Mouse (Mus musculus) monocyte, adult 2 months (primary cell): ENCODE results near the gene Phf7.

Source experiments
- DNase-seq, 2 experiments: peaks; one replicate each; pipeline ENCODE4 v3.0.0; 2022; ENCODE audit warnings: low spot score in 2 of 2, low read depth in 1 of 2

The Phf7 gene

DNA sequence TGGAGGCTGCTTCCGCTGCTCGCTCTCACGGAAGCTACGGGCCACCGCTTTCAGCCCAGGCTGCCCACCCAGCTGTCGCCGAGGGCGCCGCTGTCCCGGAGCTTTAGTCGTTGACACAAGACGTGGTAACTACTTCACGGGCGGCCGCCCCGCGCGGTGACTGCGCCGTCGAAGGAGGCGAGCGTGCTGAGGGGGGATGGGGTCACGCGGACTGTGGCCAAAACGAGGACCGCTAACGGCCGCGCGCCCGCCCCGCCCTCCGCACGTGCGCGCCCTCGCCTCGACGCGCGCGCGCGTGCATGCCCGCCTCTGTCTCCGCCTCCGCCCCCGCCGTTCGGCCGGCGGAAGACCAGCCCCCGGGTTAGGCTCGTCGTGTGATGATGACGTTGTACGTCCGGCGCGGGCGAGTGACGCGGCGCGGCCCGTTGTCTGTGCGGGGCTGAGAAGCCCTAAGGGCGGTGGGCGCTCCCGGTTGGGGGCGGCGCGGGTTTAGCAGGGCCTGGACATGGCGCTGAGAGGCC is at the start of gene Phf7, which contains the start of gene Bap1:
Gene Phf7 (minus strand): TSS at position 234 of the 521 bp plus-strand sequence.
Gene Bap1 (plus strand): TSS at position 367 of the 521 bp plus-strand sequence.
- peak; percentile 76 to 92 for DNase-seq

DNA sequence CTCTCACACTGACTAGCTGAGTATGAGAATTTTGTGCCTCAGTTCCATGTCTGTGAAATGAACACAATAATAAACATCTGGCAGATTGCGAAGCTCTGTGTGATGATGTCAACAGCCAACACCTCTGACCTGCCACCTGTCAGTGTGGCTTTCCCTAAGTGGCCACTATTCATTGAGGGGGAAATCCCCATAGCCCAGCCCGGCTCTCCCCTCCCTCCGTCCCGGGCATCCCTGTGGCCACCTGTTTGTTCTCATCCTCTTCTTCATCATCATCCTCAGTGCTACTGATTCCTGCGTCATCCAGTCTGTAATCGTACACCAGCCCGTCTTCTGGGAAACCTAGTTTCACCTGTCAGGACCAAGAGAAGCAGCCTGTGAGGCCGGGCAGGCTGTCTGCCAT is 34.6 kb upstream of the Phf7 start:
- DNase-seq, result no peak

DNA sequence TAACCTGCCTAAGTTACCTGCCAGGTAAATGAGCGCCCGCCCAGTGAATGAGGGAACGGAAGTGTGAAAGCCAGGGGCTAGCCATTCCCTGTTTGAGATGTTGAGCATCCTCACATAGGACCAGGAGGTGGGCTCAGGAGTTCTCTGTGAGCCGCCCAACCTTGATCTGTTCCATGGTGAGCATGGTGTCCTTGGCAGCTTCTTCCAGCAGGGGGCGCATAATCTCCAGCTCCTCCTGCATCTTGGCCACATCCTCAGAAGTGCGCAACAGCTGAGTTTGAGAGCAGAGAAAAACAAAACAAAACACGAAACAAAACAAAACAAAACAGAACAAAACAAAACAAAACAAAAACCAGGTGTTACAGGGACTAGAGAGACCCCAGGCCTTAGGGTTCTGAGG is 21.0 kb upstream of the Phf7 start:
- DNase-seq, result peak in 1 of 2 experiments; percentile 56

DNA sequence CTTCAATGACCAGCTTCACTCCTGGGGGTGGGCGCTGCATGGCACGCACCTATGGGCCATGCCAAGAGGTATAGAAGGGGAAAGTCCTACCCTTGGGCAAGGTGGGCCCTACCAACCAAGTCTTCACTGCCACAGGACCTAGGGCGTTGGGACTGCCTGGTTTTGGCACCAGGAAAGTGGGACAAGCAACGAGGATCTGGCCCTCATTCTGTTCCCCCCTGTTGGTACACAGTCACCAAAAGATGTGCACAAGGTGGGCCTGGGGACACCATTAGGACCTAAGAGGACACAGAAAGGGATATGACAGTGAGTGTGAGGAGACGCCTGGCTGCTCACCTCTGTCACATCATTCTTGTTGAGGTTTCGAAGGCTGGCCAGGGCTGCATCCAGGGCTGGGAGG is 20.0 kb upstream of the Phf7 start:
- DNase-seq, result no peak

DNA sequence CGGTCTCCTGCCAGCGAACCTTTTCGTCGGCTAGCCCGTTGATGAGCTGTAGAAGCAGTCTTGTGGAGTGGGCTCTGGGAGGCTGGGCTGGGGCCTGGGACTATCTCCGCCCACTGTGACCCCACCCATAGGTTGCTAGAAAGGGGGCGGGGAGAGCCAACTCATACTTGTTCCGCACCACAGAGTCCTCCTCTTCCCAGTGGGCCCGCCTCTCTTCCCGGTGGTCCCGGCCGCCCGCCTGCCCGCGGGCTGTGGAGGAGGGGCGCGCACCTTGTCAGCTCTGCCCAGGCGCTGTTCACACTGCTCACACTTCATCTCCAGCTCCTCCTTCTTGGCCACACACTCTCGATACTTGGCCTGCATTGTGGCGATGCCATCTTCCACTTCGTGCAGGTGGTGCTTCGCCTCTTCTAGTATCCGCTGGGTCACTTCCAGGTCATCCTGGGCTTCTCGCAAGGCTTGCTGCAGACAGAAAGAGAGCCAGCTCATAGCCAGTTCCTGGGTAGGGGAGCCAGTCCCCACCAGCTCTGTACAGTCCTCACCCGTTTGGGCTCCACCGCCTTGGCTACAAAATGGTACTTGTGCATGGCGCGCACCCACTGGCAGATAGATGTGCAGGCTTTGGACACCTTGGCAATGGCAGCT is 18.5 kb upstream of the Phf7 start:
- DNase-seq, result no peak

DNA sequence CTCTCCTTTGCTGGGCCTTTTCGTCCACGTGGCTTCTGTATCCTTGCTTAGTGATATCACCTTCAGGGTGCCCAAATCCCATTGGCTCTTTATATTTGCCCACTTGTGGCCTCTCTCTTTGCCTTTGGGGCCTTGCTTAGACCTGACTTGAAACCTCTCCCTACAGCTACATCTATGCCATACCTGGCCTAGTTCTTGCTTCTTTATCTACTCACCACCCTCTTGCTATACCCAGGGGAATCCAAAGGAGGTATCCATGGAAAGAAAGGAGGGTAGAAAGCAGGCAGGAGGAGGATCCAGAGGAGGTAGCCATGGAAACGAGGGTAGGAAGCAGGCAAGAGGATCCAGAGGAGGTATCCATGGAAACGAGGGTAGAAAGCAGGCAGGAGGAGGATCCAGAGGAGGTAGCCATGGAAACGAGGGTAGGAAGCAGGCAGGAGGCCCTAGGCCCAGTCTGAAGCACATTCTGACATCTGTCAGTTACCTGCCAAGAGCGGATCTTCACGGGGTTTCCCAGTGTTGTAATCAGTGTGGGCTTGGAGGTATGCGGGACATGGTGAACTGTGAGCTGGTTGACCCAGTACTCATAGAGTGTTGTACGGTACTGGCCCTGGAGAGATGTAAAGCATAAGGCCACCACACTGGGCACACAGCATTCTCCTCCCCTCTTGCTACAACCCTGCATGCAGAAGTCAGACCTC is 17.3 kb upstream of the Phf7 start:
- no peak for DNase-seq

DNA sequence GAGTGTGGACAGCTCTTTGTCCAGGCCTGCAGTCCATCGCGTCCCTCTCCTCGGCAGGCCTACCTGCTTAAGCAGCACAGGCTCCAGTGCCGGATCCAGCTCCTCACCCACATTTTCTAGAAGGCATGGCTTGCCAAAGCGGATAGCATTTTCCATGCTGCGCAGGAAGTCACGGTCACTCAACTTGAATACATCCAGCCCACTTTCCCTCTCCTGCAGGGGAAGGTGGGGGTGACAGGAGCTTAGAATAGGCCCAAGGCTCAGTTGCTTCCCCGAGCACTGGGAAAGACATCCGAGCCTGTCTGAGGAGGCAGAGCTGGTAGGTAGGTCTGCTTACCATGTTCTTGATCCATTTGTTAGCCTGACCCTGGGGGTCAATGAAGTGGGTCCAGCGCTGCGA is 16.5 kb upstream of the Phf7 start:
- no peak for DNase-seq

DNA sequence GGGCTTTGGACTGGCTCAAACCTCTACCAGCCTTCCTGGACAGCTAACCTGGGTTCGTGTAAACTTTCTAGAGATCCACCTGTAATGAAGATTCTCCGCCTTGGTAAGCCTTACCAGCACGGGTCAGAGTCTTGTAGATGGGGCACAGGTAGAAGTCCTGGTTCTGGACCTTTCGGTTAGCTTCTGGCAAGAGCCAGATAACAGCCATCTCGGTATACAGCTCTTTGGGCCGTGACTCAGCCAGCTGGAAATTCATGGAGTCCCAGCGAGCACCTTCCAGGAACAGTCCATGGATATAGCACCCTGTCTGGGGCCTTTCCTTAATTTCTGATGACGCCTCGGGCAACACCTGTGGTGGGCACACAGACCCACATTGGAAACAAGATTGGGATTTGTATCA is 9.8 kb upstream of the Phf7 start:
- DNase-seq, result no peak

DNA sequence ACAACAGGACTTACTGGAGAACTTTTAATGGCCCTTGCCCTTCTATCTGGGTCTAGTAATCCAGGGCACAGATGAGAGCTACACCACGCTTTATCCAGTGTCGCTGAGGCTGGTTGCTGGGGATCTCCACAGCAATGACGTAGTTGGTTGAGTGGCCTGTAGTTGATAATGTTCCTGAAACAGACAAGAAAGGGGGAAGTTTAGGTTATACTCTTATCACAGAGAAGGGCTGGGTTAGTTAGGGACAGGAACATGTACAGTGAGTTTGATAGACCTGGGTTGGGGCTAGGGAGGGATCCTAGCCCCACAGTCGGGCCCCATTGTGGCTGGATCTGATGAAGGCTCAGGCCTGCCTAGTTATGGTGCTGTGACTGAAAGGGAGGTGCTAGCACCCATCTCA is 9.3 kb upstream of the Phf7 start:
- DNase-seq, result no peak

DNA sequence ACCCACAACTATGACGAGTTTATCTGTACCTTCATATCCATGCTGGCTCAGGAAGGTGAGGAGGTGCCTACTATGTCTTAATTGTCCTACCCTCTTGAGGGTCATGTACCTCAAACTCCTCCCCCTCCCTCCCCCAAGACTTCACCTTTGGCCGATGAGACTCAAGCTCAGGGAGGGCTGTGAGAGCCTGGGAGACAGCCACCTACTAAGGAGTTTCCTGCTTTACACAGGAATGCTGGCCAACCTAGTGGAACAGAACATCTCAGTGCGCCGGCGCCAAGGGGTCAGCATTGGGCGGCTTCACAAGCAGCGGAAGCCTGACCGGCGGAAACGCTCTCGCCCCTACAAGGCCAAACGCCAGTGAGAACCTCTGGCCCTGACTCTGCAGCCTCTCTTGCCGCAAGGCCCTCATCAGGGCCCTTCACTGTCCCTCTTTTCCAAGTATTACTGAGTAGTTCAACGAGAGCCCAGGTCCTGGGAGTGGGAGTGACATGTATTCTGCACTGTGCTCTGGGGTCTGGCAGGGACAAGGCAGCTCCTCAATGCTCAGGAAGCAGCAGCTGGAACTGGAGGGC is 7.4 kb upstream of the Phf7 start:
- no peak for DNase-seq

DNA sequence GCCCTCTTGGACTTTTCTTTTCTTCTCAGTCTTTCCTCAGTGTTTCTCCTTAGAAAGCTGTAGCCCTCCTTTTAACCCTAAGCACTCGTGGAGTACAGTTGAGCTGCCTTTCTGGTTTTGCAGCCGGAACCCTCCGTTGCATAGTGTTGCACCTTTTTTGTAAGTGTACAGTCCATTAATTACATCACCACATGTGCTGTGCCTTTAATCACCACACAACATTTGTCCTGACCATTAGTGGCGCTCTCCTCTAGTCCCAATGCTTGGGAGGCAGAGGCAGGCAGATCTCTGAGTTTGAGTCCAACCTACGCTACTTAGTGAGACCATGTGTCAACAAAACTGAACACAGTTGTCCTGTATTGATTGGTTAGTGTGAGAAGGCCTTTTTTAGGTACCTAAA is 974 bp upstream of the Phf7 start:
- no peak for DNase-seq

DNA sequence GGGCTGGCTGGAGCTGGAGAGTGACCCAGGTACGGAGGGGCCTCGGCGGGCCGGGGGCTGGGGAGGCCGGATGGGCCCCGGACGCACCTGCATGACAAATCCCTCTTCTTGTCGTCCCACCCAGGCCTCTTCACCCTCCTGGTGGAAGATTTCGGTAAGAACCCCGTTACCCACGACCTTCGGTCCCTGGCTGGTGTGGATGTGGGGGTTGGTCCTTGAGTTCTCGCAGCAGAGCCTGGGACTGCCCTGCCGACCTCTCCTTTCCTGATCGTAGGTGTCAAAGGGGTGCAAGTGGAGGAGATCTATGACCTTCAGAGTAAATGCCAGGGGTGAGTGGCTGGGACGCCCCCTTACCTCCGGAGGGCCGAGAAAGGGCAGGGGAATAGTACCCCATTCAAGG is 509 bp upstream of the Phf7 start:
- DNase-seq, result no peak

DNA sequence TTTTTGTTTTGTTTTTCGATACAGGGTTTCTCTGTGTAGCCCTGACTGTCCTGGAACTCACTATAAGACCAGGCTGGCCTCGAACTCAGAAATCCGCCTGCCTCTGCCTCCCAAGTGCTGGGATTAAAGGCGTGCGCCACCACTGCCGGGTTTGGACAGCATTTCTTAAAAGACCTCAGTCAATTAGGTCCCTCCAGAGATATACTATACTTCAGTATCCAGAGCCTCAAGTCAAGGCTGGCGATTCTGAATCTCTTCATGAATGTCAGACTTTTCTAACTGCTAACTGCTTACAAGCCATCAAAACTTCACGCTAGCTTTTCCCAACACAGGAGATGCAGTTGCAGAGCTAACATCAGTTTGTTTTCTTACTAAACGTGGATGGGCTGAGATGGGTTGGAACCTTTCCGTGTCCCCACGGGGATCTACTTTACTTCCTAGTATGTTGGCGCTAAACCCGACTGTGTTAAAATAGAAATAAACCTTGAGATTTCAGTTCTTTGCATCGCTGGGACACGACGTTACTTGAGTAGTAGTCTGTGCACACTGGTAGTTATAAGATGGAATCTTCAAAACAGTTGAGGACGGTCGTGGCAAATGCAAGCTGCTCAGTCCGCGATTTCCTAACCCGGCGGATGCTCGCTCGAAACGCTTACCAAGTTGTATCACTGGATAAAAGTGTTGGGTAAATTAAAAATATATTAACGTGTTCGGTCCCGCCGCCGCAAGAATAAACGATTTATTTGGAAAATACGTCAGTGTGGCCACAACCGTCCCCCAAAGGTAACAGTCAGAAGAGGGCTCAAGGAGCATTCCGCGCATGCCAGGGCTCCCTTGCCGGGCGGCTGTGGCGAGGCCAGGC is 664 bp downstream of the Phf7 start:
- no peak for DNase-seq

DNA sequence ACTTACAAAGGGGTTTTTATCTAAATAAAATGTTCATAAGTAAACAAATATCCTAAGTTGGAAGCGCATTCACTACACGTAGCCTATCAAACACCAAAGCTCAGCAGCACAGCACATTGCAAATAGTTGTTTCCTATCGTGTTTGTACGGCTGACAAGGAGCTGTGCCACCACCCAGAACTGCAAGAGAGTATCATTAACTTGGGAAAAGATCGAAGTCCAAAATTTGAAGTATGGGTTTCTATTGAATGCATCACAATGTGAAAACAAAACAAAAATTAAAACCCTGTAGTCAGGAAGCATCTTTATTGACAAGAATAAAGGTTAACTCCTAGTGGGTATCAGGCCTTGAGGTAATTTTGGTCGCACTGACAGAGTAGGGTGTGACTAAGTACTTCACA is 2.7 kb downstream of the Phf7 start:
- DNase-seq, result no peak

DNA sequence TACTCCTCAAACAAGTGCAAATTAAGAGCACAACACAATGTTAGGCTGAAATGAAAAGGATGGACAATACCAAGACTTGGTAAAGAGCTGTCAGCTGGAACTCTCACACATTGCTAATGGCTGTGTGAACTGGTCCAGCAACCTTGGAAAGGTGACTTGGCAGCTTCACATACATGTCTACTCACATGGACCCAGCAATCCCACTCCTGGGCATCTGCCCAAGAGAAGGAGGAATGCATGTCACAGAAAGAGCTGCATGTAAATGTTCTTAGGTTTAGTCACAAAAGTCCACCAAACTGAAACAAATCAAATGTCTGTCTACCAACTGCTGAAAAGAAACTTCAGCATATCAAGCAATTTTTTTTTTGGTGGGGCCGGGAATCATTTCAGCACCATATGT is 5.2 kb downstream of the Phf7 start:
- DNase-seq, result no peak

DNA sequence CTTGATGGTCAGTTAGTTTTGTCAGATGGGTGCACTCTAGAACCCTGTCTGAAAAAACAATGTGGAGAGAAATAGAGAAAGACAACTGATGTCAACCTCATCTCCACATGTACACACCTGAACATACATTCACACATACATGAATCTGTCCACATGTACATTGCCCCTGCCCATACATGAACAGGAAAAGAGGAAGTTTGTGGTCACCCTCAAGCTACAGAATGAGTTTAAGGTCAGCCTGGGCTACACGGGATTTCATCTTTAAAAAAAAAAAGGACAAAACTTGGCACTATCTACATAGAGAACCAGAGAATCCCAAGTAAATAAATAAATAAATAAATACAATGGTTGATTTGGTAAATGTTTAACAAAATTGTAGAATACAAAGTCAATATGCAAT is 6.3 kb downstream of the Phf7 start:
- no peak for DNase-seq

DNA sequence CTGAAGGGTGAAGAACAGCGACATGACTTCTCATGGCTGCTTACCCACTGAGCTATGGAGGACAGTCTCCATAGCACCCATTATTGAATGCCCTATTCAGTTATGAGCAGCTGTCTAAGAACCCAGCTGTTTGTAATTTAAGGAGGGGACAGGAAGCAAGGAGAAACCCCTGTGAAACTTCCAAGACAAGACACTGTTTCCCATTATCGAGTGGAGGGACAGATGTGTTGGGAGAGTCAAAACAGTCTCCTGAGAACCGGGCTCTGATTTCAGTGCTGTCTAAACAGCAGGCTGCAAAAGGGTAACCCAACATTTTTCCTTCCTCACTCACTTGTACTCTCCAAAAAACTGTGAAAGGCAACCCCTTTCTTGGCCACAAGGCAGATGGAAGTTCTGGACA is 10.6 kb downstream of the Phf7 start:
- DNase-seq, result no peak

DNA sequence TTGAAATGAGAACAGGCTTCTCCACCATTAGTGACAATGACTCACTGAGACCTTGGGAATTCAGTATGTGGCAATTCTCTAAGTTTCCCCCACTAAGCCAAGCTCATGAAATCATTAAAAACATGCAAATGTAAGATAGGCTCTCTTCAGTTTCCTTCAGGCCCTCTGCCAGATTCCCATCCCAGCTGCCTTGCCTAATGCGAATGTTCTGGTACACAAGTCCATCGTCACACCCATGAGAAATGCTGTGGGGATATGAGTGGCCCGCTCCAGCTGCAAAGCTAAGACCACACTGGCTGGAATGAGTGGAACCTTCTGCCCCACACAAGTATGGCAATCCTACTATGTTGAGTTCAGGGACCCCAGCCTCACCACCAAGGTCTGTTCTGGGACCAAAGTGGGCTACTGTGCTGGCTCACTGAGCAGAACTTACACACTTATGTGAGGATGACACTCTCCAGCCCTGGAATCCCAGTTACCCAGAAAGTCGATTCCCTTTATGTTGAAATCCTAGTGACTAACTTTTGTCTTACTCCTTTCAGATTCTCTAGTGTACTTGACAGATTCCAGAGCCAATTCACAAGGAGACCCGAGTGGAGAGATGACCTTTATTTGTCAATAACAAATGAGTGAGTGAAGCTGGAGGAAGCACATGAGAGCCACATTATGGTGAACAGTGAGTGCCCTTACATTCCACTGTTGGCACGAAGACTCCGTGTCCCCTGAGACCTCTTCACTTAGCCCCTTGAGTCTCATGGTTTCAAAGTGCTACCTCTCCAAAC is 13.8 kb downstream of the Phf7 start:
- DNase-seq, result no peak

DNA sequence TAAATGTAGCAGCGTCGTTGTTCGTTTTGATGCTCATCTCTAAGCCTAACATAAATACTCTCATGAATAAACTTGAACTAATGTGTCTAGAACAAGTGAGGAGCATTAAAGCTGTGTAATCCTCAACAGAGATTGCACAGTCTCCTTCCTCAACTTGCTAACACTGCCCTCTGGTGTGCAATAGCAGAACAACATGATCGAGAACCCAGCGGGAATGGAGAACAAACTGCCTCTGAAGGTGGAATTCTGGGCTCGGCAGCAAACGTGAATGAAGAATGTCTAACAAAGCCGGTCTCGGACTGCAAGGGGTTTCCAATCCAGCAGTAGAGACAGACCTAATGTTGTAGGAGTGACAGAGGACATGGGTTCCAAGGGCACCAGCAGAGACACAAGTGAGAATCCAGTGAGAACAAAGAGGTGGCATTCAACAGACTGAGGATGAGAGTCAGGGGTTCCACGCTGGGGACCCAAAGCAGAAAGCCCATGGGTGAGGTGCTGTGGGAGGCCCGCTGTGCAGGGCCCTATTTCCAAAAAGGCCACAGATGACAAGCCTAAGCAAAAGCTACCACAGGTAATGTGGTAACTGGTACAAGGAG is 17.0 kb downstream of the Phf7 start:
- peak in 1 of 2 experiments; percentile 43 for DNase-seq
